Mouse (Mus musculus) liver, postnatal 0 days (tissue): ENCODE measurements at regions not wholly inside any gene's neighbourhood (a gene's known extent, or its start where the extent isn't known, plus 50 kb on each side); places are given as distances from the start of the nearest gene placed in this dataset.

ENCODE experiments used
- CTCF ChIP-seq: sonication (generic); IDR thresholded peaks from 2 replicates; pipeline ENCODE4 v1.5.1; 2016; ENCODE audit warnings: antibody characterized with exemption, low read depth
- EP300 ChIP-seq: IDR thresholded peaks from 2 replicates; pipeline ENCODE4 v1.6.1; 2016; ENCODE audit warnings: antibody characterized with exemption, low read depth, mild to moderate bottlenecking

DNA sequence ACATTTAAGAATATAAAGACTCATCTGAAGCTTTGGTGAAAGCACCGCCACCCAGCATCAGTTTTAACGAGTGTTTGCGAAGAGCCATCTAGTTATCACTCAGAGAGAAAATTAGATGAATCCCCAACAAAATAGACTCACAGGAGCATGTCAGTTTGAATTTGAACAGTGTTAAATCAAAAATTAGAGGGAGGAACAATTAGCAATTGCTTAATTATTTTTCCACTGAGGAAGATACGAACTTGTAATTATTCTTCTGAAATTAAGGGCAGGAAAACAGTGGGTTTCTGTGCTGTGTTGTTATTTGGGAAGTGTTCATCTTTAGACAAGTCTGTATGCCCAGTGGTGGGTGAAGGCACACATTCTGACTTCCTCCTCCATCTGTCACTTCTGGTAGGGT lies 523.0 kb downstream of the Plekhb2 start:
- TF ChIP-seq EP300 (no peak), CTCF (no peak)
